Mouse (Mus musculus): ENCODE data around the gene Rxfp2.

GRCm38 (mm10) chr5:150023476-150023875, 5.0 kb downstream of the Rxfp2 start:
- no peak for TF ChIP-seq CTCF (IDR thresholded peaks at IDR 0.05; ENCODE audit: low read depth)
- TF ChIP-seq EP300 (IDR thresholded peaks at IDR 0.05; ENCODE audit: low read depth), result no peak

Data from heart, postnatal 0 days (tissue).